Mouse (Mus musculus): ENCODE measurements around the gene Tmem191c.

- TF ChIP-seq CTCF (IDR thresholded peaks at IDR 0.05; ENCODE audit: low read depth, low read length) (no peak), POLR2A (IDR thresholded peaks at IDR 0.05; ENCODE audit: borderline replicate concordance, low read depth, low read length) (no peak)
These were observed 24.3 kb upstream of the Tmem191c start for GRCm38 (mm10) chr16:17251539-17251938.

All from bone marrow macrophage, adult 2 months (primary cell).